Mouse (Mus musculus): ENCODE measurements around the gene E2f4. TPM values are rescaled to one million over a fixed set of nuclear protein-coding genes. Genes with fewer than 3 reads are reported as not detected.

Gene E2f4
- polyA plus RNA-seq, 1 experiment from 2014 or later: 136 TPM

- WGBS: 91% methylated on average over 4 of the region's 4 CpGs
- Histone ChIP-seq H3K27ac (no peak overlapping the region), H3K4me1 (peaks cover 6% of the 10 kb centered on the region; the same call in 1 of the 2 replicates), H3K36me3 (replicated peaks) (peaks cover 70% of the 10 kb centered on the region), H3K4me3 (no peak overlapping the region), H3K27me3 (ENCODE audit: poor library complexity, severe bottlenecking) (no peaks in the 10 kb centered on the region), H3K9me3 (no peaks in the 10 kb centered on the region)
- no peak for DNase-seq (ENCODE audit: extremely low spot score, low spot score)
These were observed 20.5 kb downstream of the E2f4 start for GRCm38 (mm10) chr8:105317941-105318340.

GRCm38 (mm10) chr8:105318662-105319190 lies 21.3 kb downstream of the E2f4 start:
- Histone ChIP-seq H3K4me1 (peaks cover 6% of the 10 kb centered on the region; the same call in 1 of the 2 replicates), H3K36me3 (replicated peaks) (peaks cover 68% of the 10 kb centered on the region), H3K9me3 (no peaks in the 10 kb centered on the region), H3K27ac (no peak overlapping the region), H3K27me3 (ENCODE audit: poor library complexity, severe bottlenecking) (no peaks in the 10 kb centered on the region), H3K4me3 (no peak overlapping the region)
- DNase-seq (ENCODE audit: extremely low spot score, low spot score): no peak
- WGBS: 87% methylated on average over 11 of the region's 11 CpGs

- Histone ChIP-seq H3K27ac (no peak overlapping the region), H3K36me3 (replicated peaks) (peaks cover 37% of the 10 kb centered on the region), H3K4me3 (no peak overlapping the region), H3K9me3 (no peaks in the 10 kb centered on the region), H3K4me1 (peaks cover 23% of the 10 kb centered on the region), H3K27me3 (ENCODE audit: poor library complexity, severe bottlenecking) (no peaks in the 10 kb centered on the region)
- WGBS: 88% methylated on average over 4 of the region's 4 CpGs
- DNase-seq (ENCODE audit: extremely low spot score, low spot score): no peak
These were observed 25.7 kb downstream of the E2f4 start for GRCm38 (mm10) chr8:105323183-105323582.

- H3K27ac ChIP-seq: peak overlapping the region; percentile 88
- peaks cover 23% of the 10 kb centered on the region for H3K4me1 ChIP-seq
- no peak for DNase-seq (ENCODE audit: extremely low spot score, low spot score)
- peak overlapping the region; percentile 76 for H3K4me3 ChIP-seq
- H3K27me3 ChIP-seq (ENCODE audit: poor library complexity, severe bottlenecking): no peaks in the 10 kb centered on the region
- no peaks in the 10 kb centered on the region for H3K9me3 ChIP-seq
- peaks cover 40% of the 10 kb centered on the region for H3K36me3 ChIP-seq (replicated peaks)
- WGBS: 1% methylated on average over 12 of the region's 12 CpGs
These were observed 28.2 kb downstream of the E2f4 start for GRCm38 (mm10) chr8:105325641-105326093.

- H3K36me3 ChIP-seq (replicated peaks): peaks cover 46% of the 10 kb centered on the region
- peaks cover 23% of the 10 kb centered on the region for H3K4me1 ChIP-seq
- no peaks in the 10 kb centered on the region for H3K9me3 ChIP-seq
- no peaks in the 10 kb centered on the region for H3K27me3 ChIP-seq (ENCODE audit: poor library complexity, severe bottlenecking)
- peak; percentile 96 for DNase-seq (ENCODE audit: extremely low spot score, low spot score)
- H3K4me3 ChIP-seq: peak within 1 kb of the TSS; percentile 76
- H3K27ac ChIP-seq: peak within 1 kb of the TSS; percentile 88
- under 1% methylated on average over 36 of the region's 36 CpGs for WGBS
These were observed 28.7 kb downstream of the E2f4 start, which contains the start of the genes Lrrc29 and Tmem208 for GRCm38 (mm10) chr8:105326141-105326672. Gene Lrrc29 (minus strand): TSS chr8:105326278. Gene Tmem208 (plus strand): TSS chr8:105326354.

GRCm38 (mm10) chr8:105326968-105327367 lies 29.5 kb downstream of the E2f4 start:
- Histone ChIP-seq H3K27ac (peak overlapping the region; percentile 88), H3K4me3 (peak overlapping the region; percentile 76), H3K36me3 (replicated peaks) (peaks cover 53% of the 10 kb centered on the region), H3K4me1 (peaks cover 23% of the 10 kb centered on the region), H3K27me3 (ENCODE audit: poor library complexity, severe bottlenecking) (no peaks in the 10 kb centered on the region), H3K9me3 (no peaks in the 10 kb centered on the region)
- no peak for DNase-seq (ENCODE audit: extremely low spot score, low spot score)
- 39% methylated on average over 6 of the region's 6 CpGs for WGBS

GRCm38 (mm10) chr8:105330325-105330724 lies 32.9 kb downstream of the E2f4 start:
- H3K4me3 ChIP-seq: no peak overlapping the region; the same call in 1 of the 2 replicates
- H3K36me3 ChIP-seq (replicated peaks): peaks cover 76% of the 10 kb centered on the region
- no peak for DNase-seq (ENCODE audit: extremely low spot score, low spot score)
- H3K27me3 ChIP-seq (ENCODE audit: poor library complexity, severe bottlenecking): no peaks in the 10 kb centered on the region
- peaks cover 15% of the 10 kb centered on the region for H3K4me1 ChIP-seq
- H3K9me3 ChIP-seq: no peaks in the 10 kb centered on the region
- WGBS: 96% methylated on average over 12 of the region's 12 CpGs
- no peak overlapping the region for H3K27ac ChIP-seq

- Histone ChIP-seq H3K27ac (no peak overlapping the region), H3K4me3 (no peak overlapping the region), H3K9me3 (no peaks in the 10 kb centered on the region), H3K4me1 (peaks cover 10% of the 10 kb centered on the region), H3K36me3 (replicated peaks) (peaks cover 87% of the 10 kb centered on the region), H3K27me3 (ENCODE audit: poor library complexity, severe bottlenecking) (peaks cover 5% of the 10 kb centered on the region)
- 96% methylated on average over 22 of the region's 22 CpGs for WGBS
- DNase-seq (ENCODE audit: extremely low spot score, low spot score): no peak
These were observed 34.0 kb downstream of the E2f4 start for GRCm38 (mm10) chr8:105331469-105331868.

GRCm38 (mm10) chr8:105331931-105332330 lies 34.5 kb downstream of the E2f4 start:
- no peak overlapping the region for H3K4me3 ChIP-seq
- no peak overlapping the region for H3K27ac ChIP-seq
- peaks cover 7% of the 10 kb centered on the region for H3K4me1 ChIP-seq
- peaks cover 9% of the 10 kb centered on the region for H3K27me3 ChIP-seq (ENCODE audit: poor library complexity, severe bottlenecking)
- no peak for DNase-seq (ENCODE audit: extremely low spot score, low spot score)
- H3K36me3 ChIP-seq (replicated peaks): peaks cover 92% of the 10 kb centered on the region
- no peaks in the 10 kb centered on the region for H3K9me3 ChIP-seq
- WGBS: 95% methylated on average over 9 of the region's 9 CpGs

- Histone ChIP-seq H3K4me1 (peaks cover 1% of the 10 kb centered on the region), H3K9me3 (no peaks in the 10 kb centered on the region), H3K27ac (no peak overlapping the region), H3K4me3 (no peak overlapping the region), H3K27me3 (ENCODE audit: poor library complexity, severe bottlenecking) (peaks cover 15% of the 10 kb centered on the region), H3K36me3 (replicated peaks) (peaks cover 98% of the 10 kb centered on the region)
- WGBS: 82% methylated on average over 2 of the region's 2 CpGs
- DNase-seq (ENCODE audit: extremely low spot score, low spot score): no peak
These were observed 35.1 kb downstream of the E2f4 start for GRCm38 (mm10) chr8:105332523-105332922.

- H3K4me1 ChIP-seq: peaks cover 9% of the 10 kb centered on the region
- H3K27ac ChIP-seq: no peak overlapping the region
- peaks cover 72% of the 10 kb centered on the region for H3K36me3 ChIP-seq (replicated peaks)
- peak overlapping the region; percentile 16 for H3K4me3 ChIP-seq
- no peak for DNase-seq (ENCODE audit: extremely low spot score, low spot score)
- 49% methylated on average over 32 of the region's 32 CpGs for WGBS
- peaks cover 27% of the 10 kb centered on the region for H3K27me3 ChIP-seq (ENCODE audit: poor library complexity, severe bottlenecking)
- H3K9me3 ChIP-seq: no peaks in the 10 kb centered on the region
These were observed 39.1 kb downstream of the E2f4 start for GRCm38 (mm10) chr8:105336373-105337130.

- Histone ChIP-seq H3K4me3 (no peak overlapping the region), H3K27me3 (ENCODE audit: poor library complexity, severe bottlenecking) (peaks cover 27% of the 10 kb centered on the region), H3K9me3 (no peaks in the 10 kb centered on the region), H3K27ac (no peak overlapping the region), H3K4me1 (peaks cover 9% of the 10 kb centered on the region), H3K36me3 (replicated peaks) (peaks cover 52% of the 10 kb centered on the region)
- WGBS: 61% methylated on average over 4 of the region's 4 CpGs
- DNase-seq (ENCODE audit: extremely low spot score, low spot score): no peak
These were observed 41.5 kb downstream of the E2f4 start for GRCm38 (mm10) chr8:105338992-105339391.

Data from forebrain, embryonic 10.5 days (tissue).